Mouse (Mus musculus) embryonic fibroblast, embryonic 13.5 days (primary cell): ENCODE measurements around the gene Fgb. TPM values are rescaled to one million over a fixed set of nuclear protein-coding genes. Genes with fewer than 3 reads are reported as not detected.

ENCODE experiments used
- H3K27ac ChIP-seq: 2 replicates; pipeline ENCODE4 v1.5.1; 2012; ENCODE audit warnings: low read length, control low read depth, inconsistent platforms; ENCODE audit not compliant: insufficient read depth
- H3K4me1 ChIP-seq: 2 replicates; pipeline ENCODE4 v1.6.1; 2011; ENCODE audit warnings: low read length; ENCODE audit not compliant: control insufficient read depth, insufficient read depth
- H3K4me3 ChIP-seq: 2 replicates; pipeline ENCODE4 v1.5.1; 2011; ENCODE audit warnings: mild to moderate bottlenecking, control low read depth, low read length; ENCODE audit not compliant: insufficient read depth
- CTCF ChIP-seq: IDR thresholded peaks from 2 replicates; pipeline ENCODE4 v1.5.1; 2011; ENCODE audit warnings: mild to moderate bottlenecking, control low read depth, low read length, moderate library complexity, borderline replicate concordance; ENCODE audit not compliant: insufficient read depth
- POLR2A ChIP-seq: IDR thresholded peaks from 2 replicates; pipeline ENCODE4 v1.6.1; 2011; ENCODE audit warnings: low read depth, mild to moderate bottlenecking, control low read depth, low read length, moderate library complexity
- polyA plus RNA-seq: library from polyadenylated mRNA; stranded (reverse); fragments of >200 nt; gene quantifications from 2 replicates; pipeline ENCODE4 v1.2.4, GENCODE M21; 2011; ENCODE audit warnings: low read depth; ENCODE audit not compliant: missing spikeins, insufficient read length

The Fgb gene
- not detected in 2 replicates for polyA plus RNA-seq

GRCm38 (mm10) chr3:83049680-83050079, at the start of gene Fgb:
Fgb (minus strand) TSS chr3:83049863.
- Histone ChIP-seq H3K4me1 (no peaks in the 10 kb centered on the region), H3K4me3 (no peak within 1 kb of the TSS), H3K27ac (no peak within 1 kb of the TSS)
- no peak for TF ChIP-seq POLR2A
- TF ChIP-seq CTCF, result no peak

- H3K27ac ChIP-seq, result no peak overlapping the region
- H3K4me1 ChIP-seq, result no peaks in the 10 kb centered on the region
- no peak overlapping the region for H3K4me3 ChIP-seq
- TF ChIP-seq CTCF, result no peak
- TF ChIP-seq POLR2A, result no peak
Measured at GRCm38 (mm10) chr3:83099139-83099538, 49.5 kb upstream of the Fgb start.

- Histone ChIP-seq H3K4me1 (no peaks in the 10 kb centered on the region), H3K27ac (no peak overlapping the region), H3K4me3 (no peak overlapping the region)
- TF ChIP-seq CTCF (no peak), POLR2A (no peak)
Measured at GRCm38 (mm10) chr3:83098546-83099034, 48.9 kb upstream of the Fgb start.

DNA sequence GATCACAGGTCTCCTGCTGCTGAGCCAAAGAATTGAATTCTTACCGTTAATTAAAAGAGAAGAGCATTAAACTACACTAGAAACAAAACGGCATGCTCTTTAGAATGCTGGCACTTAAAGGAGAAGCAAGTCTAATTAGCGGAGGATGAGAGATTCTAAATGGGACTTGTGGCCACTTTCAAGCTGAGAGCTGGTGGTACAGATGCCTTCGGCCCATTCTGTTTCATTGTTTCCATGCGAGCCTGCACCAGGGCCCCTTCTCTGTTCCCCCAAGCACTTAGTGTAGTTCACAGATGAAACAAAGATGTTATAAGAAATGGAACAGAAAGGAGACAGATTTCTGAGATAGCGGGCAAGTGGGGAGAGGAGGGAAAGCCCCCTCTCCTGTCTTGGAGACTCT, 47.9 kb upstream of the Fgb start:
- Histone ChIP-seq H3K4me1 (no peaks in the 10 kb centered on the region), H3K27ac (no peak overlapping the region), H3K4me3 (no peak overlapping the region)
- TF ChIP-seq CTCF (no peak), POLR2A (no peak)

DNA sequence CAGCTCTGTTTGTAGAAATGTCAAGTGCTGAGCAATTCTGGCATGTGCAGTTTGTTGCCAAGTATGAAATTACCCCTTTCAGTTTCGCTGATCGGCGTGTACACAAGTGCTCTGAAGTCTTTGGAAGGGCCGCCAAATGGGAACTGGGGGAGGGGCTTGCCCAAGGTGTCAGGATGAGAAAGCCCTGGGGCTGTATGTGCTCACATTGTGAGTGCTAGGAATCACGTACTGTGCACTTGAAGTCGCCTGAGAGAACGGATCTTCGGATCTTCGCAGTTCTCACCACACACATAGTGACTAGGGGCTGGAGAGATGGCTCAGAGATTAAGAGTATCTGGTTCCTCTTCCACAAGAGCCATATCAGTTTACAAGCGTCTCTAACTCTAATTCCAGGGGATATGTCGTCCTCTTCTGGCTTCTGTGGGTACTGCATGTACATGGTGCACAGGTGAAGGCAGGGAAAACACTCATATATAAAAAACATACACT, 30.9 kb upstream of the Fgb start:
- peak overlapping the region; percentile 16 for H3K4me3 ChIP-seq
- 0 out of 2 replicates have a peak, but pooled peaks have one; percentile 3 for TF ChIP-seq CTCF
- no peak for TF ChIP-seq POLR2A
- H3K4me1 ChIP-seq, result no peaks in the 10 kb centered on the region
- no peak overlapping the region for H3K27ac ChIP-seq

DNA sequence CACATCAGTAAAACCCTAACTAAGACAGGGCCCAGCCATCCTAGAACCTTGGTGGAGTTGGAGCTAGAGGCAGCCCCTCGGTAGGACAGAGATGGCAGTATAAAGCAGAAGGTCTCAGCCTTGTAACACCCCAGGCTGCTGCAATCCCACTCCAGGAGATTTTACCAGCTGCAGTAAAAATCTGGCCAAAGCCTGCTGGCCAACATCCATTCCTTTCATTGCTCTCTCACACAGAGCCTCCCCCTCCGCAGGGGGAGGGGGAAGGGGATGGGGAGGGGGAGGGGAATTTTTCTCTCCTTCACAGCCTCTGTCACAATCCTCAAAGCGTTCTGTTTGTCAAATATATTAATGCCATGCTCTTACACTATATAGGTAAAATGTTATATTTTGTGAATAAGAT, 26.9 kb upstream of the Fgb start:
- Histone ChIP-seq H3K4me1 (no peaks in the 10 kb centered on the region), H3K27ac (no peak overlapping the region), H3K4me3 (no peak overlapping the region)
- TF ChIP-seq POLR2A, result no peak
- TF ChIP-seq CTCF, result no peak

DNA sequence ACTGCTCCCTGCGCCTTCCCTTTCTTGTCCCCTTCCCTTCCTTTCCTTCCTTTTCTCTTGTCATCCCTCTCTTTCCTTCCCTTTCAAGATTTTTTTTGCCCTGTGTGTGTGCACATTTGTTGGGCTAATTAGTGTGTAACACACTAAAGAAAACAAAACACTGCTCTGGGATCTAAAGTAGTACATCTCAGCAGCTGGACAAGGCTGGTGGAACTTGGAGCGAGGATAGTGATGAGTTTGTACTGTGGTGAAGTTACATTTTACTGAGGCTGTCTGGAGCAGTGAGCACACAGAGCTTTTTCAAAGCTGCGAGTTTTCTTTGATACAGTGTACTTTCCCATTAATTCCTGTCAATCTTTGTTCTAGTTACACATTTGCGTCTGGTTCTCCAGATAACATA, 20.6 kb upstream of the Fgb start:
- H3K4me1 ChIP-seq, result no peaks in the 10 kb centered on the region
- TF ChIP-seq CTCF, result no peak
- TF ChIP-seq POLR2A, result no peak
- H3K4me3 ChIP-seq, result no peak overlapping the region
- H3K27ac ChIP-seq, result peak overlapping the region; percentile 49; the same call in 1 of the 2 replicates

GRCm38 (mm10) chr3:83068869-83069268, 19.2 kb upstream of the Fgb start:
- no peak overlapping the region for H3K4me3 ChIP-seq
- H3K4me1 ChIP-seq, result no peaks in the 10 kb centered on the region
- TF ChIP-seq CTCF (no peak), POLR2A (no peak)
- H3K27ac ChIP-seq, result no peak overlapping the region

GRCm38 (mm10) chr3:83067920-83068319, 18.3 kb upstream of the Fgb start:
- Histone ChIP-seq H3K4me1 (no peaks in the 10 kb centered on the region), H3K4me3 (no peak overlapping the region), H3K27ac (no peak overlapping the region)
- TF ChIP-seq CTCF (no peak), POLR2A (no peak)

DNA sequence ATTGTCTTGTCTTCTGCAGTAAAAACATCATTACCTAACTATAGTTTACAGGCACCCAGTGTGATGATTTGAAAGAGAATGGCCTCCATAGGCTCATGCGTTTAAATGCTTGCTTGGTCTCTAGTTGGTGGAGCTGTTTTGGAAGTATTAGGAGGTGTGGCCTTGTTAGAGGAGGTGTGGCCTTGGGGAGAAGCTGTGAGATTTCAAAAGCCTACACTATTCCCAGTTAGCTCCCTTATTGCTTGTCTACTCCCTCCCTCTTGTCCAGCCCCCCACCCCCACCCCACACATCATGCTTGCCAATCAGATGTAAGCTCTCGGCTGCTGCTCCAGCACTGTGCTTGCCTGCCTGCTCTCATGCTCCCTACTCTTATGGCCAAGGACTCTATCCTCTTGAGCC, 7.4 kb upstream of the Fgb start:
- Histone ChIP-seq H3K27ac (no peak overlapping the region), H3K4me1 (peaks cover 2% of the 10 kb centered on the region; the same call in 1 of the 2 replicates), H3K4me3 (no peak overlapping the region)
- TF ChIP-seq POLR2A, result no peak
- TF ChIP-seq CTCF, result no peak
